Mouse (Mus musculus): ENCODE results near the gene Myrfl.

The Myrfl gene

DNA sequence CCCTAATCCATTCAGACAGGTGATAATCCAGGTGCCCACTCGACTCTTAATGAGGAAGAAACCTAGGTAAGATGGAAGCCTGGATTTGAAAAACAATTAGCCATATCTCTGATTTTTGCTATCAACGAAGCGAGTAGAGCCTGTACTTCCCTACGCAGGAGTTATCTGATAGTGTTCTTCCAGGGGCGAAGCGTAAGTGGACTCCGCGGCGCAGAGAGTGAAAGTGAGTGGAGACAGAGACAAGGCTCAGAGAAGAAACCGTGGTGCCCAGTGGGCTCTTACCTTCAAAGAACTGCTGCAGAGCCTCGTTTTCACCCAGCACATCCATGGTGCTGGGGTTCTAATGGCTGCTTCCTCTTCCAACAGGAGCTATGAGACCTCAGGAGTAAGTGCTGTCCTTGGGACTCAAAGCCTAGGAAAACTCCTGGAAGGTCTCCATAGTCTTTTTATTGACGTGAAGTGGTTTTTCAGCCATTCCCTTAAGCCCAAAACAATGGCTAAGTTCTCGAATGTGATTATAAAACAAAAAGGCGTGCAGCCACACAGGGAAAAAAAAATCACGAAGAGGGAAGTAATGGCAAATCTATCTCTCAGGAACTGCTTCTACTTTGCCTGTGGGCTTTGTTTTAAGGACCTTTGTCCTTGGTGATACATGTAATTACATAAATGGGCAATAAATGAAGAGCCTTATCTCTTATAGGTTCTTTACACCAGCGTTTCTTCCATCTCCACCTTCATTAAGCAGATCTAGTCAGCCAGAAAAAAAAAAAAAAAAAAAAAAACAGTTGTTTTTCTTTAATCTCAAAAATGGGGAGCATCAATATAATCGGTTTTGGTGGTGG lies at the start of gene Myrfl:
Gene Myrfl (minus strand): TSS at position 584 of the 842 bp plus-strand sequence.
- DNase-seq = no peak

DNA sequence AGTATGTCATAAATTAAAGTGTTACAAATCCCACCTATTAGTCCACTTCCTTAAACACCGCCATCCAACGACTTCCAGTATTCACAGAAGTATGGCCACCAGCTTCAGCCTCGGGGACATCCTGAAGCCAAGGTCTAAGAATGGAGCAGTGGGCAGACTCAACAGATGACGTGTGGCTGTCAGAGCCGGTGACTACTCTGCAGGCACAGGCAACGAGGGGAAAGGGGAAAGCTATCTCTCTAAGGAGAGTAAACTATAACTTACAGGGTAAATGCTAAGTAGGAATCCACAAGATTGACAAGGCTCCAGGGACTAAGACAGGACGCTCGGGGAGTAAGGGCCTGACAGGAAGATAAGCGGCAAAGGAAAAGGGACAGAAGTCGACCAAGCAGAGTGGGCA lies 48.2 kb upstream of the Myrfl start:
- no peak for DNase-seq

DNA sequence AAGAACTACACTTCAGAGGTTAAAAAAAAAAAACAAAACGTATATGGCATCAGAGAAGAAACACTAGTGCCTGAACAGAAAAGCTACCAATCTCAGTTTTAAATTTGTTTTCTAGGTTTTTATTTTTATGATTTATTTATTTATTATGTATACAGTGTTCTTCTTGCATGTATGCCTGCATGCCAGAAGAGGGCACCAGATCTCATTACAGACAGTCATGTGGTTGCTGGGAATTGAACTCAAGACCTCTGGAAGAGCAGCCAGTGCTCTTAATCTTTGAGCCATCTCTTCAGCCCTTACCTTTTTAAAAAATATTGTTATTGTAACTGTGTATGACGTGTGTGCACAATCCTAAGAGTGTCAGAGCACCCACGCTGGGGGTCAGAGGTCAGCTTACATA lies 47.4 kb upstream of the Myrfl start:
- DNase-seq = no peak

DNA sequence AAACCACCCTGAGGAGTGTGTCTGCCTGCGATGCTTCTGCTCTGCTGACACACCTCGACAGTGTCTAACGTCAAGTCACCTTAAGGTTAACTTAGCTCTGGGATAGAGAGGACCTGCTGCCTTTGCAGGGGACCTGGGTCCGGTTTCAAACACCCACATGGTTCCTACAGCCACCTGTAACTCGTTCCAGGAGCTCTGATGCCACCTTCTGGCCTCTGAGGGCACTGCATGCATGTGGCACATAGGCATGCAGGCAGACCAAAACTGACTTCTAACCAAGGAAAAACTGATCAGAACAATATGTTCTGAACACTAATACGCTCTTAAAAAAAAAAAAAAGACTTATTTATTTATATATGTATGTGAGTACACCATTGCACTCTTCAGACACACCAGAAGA lies 46.3 kb upstream of the Myrfl start:
- DNase-seq = no peak

DNA sequence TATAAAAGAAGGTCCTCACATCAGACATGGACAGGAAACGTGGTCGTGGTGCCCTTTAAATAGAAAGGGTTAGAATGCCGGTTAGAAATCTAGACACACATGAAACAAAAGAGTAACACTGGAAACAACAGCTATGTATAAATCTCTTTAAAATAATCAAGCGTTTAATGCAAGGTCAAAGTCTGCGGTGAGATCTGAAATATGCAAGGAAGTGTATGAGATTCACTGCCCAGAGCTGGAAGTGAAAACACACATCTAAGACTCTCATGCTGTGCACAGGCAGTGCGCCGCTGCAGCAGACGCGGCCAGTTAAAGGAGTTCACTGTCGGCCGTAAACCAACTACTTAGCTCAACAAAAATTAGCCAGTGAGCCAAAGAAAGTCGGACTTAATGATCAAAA lies 38.3 kb upstream of the Myrfl start:
- DNase-seq = no peak

DNA sequence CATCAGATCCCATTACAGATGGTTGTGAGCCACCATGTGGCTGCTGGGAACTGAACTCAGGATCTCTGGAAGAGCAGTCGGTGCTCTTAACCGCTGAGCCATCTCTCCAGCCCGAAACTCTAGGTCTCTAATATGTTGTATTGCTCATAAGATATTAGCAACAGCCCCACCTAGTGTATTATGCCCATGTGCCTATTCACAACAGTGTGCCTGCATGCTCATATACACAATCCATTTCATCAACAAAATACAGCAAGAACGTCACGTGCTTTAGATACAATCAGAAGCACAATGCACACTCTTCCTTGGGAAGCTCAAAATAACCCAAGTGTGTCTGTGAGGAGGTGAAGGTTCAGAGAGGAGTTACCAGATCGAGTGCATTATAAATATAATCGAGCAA lies 37.1 kb upstream of the Myrfl start:
- no peak for DNase-seq

DNA sequence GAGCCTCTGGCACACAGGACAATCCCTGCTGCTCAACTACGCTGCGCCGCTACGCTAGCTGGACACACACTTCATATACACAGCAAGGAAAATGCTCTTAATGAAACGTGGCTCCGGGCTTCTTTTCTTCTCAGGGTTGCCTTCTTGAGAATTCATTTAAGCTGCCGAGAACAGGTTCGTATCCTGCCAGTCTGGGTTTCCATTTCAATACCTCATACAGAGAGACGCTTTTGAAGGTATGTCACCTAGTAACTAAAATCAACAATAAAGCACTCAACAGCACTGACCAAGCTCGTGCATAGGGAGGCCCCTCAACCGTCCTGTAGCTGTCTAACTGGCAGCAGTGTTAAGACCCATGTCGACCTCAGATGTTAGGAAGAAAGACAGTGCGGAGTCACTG lies 35.7 kb upstream of the Myrfl start:
- no peak for DNase-seq

DNA sequence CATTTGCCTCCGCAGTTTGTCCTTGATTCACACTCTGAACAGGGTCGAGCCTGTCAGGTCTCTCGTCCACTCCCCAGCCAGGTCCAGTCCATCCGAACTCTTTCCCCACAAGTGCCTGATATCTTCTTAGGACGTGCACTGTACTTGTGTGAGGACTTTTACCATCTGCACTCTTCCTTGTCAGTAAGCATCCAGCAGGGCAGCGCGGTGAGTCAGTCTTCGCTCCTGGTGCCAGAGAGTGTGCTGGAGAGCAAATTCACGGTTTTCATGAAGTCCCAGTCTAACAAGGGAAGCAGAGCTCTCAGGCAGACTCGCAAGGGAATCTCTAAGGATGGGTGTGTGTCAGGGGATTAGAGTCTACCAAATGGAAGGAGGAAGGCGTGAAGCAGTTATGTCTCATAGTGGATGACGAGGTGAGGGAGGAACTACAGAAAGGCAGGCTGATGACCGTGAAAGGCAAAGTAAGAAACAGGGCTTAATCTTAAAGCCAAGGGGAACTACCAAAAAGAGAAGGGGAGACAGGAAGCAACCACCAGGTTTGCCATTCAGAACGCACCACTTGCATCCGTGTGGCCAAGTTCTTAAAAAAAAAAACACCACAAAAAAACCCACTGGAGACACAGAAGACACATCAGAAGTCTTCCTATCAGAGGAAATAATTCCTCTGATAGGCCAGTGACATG lies 34.9 kb upstream of the Myrfl start:
- DNase-seq = no peak

DNA sequence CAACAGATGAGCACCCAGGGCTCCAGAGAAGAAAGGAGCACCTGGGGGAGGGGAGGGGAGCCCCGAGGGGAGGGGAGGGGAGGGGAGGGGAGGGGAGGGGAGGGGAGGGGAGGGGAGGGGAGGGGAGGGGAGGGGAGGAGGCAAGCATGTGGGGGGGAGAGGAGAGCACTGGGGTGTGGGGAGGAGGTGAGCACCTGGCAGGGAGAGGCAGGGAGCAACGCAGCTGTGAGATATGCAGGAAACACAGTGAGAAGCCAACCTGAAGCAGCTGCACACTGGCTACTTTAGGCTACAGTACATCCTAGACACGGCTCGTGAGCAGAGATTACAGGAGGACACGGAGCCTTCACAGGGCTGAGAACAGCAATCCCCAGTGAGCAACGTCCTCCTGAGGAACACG lies 34.2 kb upstream of the Myrfl start:
- no peak for DNase-seq

DNA sequence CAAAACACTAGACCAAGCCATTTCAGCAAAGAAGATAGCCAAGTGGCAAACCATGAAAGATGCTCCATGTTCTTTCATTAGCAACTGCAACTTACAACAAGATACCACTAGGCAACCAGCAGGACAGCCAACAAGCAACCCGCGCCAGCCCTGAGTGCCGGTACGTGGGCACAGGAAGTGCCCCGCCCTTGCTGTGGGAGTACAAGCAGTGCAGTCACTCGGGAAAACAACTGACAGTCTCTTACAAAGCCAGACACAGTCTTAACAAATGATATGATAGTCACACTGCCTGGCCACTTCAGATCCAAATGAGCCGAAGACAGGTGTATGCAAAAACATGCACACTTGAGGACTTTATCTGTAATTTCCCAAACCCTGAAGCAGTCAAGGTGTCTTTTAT lies 33.8 kb upstream of the Myrfl start:
- no peak for DNase-seq

DNA sequence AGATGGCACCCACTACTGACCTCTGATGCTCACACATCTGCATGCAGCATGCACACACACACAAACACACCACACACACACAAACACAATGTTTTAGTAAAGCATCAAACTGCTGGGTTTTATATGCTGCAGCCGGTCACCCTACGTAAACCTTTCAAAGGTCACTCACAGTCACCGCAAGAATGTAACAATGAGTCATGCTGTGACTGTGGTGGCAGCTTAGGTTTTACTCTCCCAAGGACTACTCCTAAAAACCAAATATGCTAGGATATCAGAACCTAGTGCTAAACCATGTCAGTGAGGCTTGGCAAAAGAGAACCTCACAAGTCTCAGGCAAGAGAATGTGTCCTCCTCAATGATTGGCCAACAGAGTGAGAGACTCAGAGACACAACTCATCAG lies 32.1 kb upstream of the Myrfl start:
- no peak for DNase-seq

DNA sequence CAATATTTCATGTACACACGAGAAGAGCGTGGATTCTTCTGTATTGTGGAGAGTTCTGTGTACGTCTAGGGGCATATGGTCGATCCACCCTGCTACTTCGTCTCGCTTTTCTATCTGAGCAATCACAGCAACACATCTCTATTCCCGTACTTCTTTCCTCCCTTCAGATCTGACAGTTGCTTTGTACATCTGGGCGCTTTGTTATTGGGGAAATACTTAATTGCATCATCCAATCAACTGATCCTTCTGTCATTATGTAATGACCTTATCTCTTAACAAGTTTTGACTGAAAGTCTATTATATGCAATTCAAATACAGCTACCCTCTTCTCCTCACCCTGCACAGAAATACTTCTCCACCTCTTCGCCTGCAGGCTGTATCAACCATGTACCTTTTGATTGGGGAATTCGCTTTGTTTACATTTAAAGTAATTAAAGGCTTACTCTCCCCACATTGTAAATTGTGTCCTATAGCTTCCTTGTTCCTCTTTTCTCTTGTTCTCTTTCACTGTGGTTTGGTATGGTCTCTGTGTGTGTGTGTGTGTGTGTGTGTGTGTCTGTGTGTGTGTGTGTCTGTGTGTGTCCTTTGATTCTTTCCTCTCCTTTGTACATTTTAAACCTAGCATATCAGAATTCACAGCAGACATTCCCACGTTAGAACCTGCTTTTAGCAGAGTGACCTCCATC lies 29.9 kb upstream of the Myrfl start:
- DNase-seq = no peak

DNA sequence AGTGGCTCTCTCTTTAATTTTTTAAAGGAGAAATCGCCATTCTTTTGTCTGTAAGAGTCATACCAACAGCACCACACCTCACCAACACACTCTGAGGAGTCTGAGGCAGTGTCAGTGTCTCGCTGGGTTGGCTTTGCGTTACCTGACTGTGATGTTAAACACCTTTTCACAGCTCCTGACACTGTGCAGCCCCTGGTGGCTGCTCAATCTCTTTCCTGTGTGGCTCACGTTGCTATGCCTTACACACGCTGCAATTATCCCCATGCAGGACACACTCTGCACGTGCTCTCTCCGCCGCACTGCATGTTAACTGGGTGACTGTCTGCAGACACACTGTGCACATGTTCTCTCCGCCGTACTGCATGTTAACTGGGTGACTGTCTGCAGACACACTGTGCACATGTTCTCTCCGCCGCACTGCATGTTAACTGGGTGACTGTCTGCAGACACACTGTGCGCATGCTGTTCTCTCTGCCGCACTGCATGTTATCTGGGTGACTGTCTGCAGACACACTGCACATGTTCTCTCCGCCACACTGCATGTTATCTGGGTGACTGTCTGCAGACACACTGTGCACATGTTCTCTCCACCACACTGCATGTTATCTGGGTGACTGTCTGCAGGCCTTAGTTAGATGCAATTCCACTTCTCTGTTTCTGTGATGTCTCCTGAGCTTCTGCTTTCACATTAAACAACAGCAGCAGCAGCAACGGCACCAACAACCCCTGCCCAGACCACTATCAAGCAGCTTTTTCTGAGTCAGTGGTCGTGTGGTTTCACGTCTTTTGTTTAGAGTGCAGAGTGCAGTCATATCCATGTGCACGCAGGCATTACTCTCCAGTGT lies 27.2 kb upstream of the Myrfl start:
- DNase-seq = no peak

DNA sequence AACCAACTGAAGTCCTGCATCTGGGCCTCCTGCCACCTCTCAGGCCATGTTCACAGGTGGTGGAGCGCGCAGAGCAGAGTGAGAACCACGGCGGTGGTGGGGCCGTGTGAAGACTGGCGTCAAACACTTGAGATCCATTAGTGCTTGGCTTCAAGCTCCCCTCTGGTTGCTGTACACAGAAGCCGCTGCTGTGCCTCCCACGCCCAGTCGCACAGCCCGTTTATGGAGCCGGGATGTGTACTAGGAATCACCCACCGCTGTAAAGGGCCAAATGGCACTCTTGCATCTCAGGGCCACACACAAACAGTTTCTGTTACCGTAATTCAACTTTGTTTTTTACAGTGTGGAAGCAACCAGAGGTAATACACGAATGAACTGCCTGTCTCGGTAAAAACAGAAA lies 25.4 kb upstream of the Myrfl start:
- DNase-seq = no peak

DNA sequence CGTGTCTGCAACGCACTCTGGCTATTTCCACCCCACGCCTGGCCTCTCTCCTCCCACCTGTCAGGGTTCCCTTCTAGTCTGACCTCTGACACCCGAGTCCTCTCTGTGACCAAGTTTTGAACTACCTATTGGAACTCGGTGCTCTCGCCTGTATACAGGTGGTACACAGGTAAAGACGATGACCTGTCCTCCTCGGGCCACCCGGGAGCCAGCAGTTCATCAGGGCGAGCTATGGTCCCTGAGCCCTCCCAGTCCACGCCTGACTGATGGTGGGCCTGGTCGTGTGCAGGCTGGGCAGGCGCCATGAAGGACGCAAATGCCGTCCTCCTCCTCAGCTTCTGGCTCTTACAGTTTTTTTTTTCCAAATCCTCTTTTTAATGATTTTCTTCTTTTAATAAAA lies 24.7 kb upstream of the Myrfl start:
- DNase-seq = no peak

DNA sequence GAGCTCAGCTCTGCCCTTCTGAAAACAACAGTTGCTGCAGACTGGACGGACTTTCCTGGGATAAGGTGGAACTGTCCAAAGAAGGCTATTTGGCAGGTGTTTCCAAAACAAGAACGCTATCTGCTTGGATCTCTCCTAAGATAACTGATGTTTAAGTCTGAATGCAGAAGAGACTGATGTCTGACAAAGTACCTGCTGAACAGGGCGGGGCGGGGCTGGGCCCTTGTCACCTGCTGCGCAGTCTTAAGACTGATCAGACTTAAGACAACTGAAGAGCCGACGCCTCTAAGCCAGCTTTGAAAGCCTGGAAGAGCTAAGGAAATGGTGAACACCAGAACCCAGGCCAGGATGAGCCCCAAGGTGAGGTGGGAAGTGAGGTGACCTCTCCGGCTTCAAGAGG lies 23.9 kb upstream of the Myrfl start:
- no peak for DNase-seq

DNA sequence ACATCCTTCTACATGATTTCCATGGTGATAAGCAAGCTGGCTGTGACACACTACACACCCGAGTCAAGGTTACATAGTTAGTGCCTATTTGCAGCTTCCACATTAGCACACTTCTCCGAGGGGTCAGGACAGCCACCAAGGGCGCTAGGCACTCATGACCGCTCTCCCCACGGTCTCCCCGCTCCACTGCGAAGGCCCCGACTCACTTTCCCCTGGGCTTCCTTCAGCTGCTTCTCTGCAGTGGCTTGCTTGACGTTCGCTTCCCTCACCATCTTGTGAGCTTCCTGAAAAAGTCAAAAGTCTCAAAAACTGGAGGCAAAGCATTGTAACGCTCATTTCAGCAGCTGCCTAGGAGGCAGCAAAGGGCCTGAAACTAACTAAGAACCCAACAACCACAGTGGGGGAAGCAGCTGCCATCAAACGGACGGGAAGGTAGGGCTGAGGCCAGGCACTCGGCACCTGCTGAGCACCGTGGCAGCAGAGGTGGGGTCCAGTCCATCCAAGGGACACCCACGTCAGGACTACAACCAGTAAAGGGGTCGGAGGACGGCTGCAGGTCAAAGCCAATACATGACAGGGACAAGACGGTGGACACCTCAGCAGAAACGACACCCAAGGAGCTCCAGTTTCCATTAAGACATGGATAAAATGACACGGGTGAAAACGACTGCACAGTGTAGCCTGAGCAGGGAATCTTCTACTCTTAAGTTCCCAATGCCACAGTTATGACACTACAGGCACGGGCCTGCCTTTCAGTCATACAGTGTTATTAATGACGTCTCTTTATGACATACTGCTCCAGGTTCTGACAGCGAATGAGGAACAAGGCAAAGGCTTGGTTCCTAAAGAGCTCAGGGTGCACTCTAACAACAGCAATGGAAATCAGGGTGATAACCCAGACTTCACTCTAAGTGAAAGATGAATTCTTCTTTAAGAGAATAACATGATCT lies 22.9 kb upstream of the Myrfl start:
- DNase-seq = no peak

DNA sequence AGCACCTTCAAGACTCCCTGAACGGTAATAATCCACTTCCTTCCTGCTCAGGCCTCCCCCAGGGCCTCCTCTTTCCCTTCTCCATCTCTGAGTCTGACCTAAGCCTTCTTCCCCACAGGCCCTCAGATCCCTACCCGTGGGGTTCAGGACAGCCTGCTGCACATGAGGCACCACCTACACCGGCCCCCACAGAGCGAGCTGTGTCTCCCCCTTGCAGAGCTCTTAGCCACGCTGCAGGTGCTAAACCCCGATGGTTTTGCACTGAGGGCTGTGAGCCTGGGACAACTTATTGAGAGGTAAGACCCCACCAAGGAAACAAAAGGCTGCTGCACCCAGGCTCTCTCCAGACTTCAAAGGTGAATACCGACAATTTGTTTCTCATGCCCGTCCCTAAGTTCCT lies 19.9 kb upstream of the Myrfl start:
- no peak for DNase-seq

DNA sequence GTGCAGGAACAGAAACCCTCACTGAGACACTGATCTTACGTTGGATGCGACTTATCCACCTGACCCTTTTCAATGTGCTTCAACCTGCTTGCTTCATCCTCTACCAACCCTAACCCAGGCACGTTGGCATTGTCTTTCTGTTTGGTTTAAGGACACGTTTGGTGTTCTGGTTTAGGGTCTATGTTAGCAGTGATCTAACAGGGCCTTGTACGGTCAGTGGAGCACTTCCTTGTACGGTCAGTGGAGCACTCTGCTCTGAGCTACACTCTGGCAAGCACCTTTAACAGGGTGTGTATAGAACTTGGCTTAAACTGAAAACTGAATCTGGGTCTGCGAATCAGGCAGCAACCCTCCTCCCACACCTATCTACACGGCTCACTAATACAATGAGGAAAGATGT lies 18.6 kb upstream of the Myrfl start:
- DNase-seq = no peak

DNA sequence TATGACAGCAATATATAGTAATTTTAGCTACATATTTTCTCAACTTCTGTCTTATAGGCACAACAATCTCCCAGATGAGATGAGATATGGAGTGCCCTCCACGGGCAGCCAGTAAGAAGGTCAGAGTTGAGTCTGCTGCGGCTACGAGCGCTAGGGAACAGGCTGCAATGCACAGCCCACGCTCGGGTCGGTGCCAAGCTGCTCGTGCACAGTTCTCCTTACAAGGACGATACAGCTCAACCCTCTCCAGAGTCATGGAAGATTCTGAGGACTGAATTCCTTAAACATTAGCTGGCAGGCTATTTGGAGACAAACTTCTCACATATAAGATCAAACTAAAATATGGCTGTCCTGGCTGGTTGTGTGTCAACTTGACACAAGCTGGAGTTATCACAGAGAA lies 17.9 kb upstream of the Myrfl start:
- DNase-seq = no peak

DNA sequence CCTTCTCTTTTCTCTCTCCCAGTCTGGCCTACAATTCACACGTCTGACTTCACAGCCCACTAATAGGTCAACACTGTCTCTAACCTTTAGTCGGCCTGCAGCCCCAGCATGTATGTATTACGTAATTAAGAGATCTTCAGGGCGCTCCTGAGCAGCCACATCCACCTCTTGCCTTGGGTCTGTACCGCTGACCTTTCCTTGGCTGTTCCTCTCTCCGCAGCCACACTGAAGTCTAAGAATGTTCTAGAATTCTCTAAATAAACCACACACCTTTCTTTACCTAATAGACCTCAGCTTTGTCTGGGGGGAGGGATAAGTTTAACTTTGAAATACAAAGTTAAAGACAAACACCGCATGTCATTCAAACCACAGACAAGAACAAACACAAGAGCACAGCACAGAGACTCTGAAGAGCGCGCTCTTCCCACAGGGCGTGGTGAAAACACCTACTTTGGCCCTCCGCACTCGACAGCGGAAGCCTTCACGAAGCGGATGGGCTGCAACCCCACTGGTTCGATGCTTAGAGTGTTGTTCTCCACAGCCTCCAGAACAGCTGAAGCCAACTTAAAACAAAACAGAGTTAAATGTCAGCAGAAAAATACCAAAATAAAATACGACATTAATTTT lies 17.0 kb upstream of the Myrfl start:
- DNase-seq = no peak

DNA sequence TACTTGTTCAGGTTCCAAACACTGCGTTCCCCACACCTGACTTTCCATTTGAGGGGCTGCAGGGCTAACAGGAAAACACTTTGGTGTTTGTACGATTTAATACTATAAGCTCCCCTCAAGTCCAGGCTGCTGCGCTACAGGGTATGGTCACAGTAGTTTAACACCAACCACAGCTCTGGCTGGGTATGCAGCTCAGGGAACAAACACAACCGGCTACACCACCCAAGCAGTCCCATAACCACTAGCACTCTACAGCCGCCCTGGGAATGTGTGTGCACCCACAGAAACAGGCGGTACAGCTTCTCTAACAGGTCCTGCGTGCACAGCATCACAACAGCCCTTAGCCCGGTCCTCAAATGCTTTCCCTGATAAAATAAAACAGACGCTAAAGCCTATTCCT lies 16.1 kb upstream of the Myrfl start:
- no peak for DNase-seq
